Mouse (Mus musculus): ENCODE measurements at regions not wholly inside any gene's neighbourhood (a gene's known extent, or its start where the extent isn't known, plus 50 kb on each side); places are given as distances from the start of the nearest gene placed in this dataset.
A peak's percentile ranks its signal among the peaks of the same experiment; 100 is the strongest.
"Not testable (repeated sequence)": the region's sequence is repeated elsewhere in the genome, so short reads cannot be mapped to it uniquely, and the experiment has no call there.

DNA sequence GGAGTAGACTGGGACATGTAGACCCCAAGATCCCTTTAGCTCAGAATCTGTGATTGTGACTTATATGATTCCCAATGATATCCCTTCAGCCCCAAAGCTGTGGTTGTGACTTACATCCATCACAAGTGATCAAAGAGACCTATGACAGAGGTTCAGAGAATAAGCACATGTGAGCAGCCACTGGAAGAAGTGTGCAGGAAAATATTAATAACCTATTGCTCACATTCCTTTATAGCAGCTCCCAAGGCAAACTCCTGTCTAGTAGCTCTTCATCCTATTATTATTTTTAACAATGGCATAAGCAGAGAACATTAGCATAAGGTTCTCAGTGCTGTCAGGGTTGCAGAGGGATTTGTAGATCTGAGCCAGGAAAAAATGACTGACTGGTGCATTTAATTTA, 696.9 kb upstream of the Grm7 start:
- H3K4me3 ChIP-seq (replicated peaks; ENCODE audit: low read length): no peak overlapping the region
- no peaks in the 10 kb centered on the region for H3K36me3 ChIP-seq (ENCODE audit: insufficient read depth, low read length)
- H3K27me3 ChIP-seq (ENCODE audit: insufficient read depth, low read length): no peaks in the 10 kb centered on the region
- H3K9me3 ChIP-seq (ENCODE audit: low read length): no peaks in the 10 kb centered on the region
- no peaks in the 10 kb centered on the region for H3K4me1 ChIP-seq (replicated peaks; ENCODE audit: low read depth, low read length)
- TF ChIP-seq POU5F1 (IDR thresholded peaks at IDR 0.05; ENCODE audit: borderline replicate concordance, low read length) (no peak), CTCF (conservative IDR thresholded peaks at IDR 0.05; ENCODE audit: low read length) (no peak), NANOG (IDR thresholded peaks at IDR 0.05; ENCODE audit: borderline replicate concordance, low read length) (no peak)

- H3K36me3 ChIP-seq (ENCODE audit: insufficient read depth, low read length): no peaks in the 10 kb centered on the region
- no peaks in the 10 kb centered on the region for H3K4me1 ChIP-seq (replicated peaks; ENCODE audit: low read depth, low read length)
- no peaks in the 10 kb centered on the region for H3K9me3 ChIP-seq (ENCODE audit: low read length)
- H3K27me3 ChIP-seq (ENCODE audit: insufficient read depth, low read length): no peaks in the 10 kb centered on the region
- H3K4me3 ChIP-seq (replicated peaks; ENCODE audit: low read length): no peak overlapping the region
- no peak for TF ChIP-seq CTCF (conservative IDR thresholded peaks at IDR 0.05; ENCODE audit: low read length)
- TF ChIP-seq POU5F1 (IDR thresholded peaks at IDR 0.05; ENCODE audit: borderline replicate concordance, low read length): no peak
- TF ChIP-seq NANOG (IDR thresholded peaks at IDR 0.05; ENCODE audit: borderline replicate concordance, low read length): no peak
Measured at GRCm38 (mm10) chr6:109948928-109949327, 696.5 kb upstream of the Grm7 start.

DNA sequence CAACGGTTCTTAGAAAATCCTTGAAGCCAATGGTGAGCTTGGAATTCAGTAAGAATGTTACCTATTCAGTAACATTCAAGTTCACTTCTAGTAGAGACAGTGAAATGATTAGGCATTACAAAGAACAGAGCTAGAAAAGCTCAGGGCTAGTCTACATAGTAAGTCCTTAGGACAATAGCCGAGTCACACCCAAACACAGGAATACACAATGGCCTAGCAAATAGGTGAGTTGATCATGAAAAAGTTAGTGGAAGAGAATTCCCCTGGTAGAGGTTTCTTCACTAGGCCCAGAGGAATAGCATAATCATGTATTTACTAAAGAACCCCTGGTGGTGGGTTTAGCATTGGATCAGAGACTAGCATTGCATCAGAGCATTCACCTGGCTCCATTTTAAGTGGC, 687.5 kb upstream of the Grm7 start:
- not testable (repeated sequence) for H3K36me3 ChIP-seq (ENCODE audit: insufficient read depth, low read length); H3K4me3 ChIP-seq (replicated peaks; ENCODE audit: low read length); H3K4me1 ChIP-seq (replicated peaks; ENCODE audit: low read depth, low read length); H3K27me3 ChIP-seq (ENCODE audit: insufficient read depth, low read length); H3K9me3 ChIP-seq (ENCODE audit: low read length)
- TF ChIP-seq NANOG (IDR thresholded peaks at IDR 0.05; ENCODE audit: borderline replicate concordance, low read length): peak; percentile 43; the same call in 1 of the 2 replicates

All from E14TG2a.4 (cell line).